Mouse (Mus musculus): Measurements from ENCODE around the gene Rpl34. TPM values are rescaled to one million over a fixed set of nuclear protein-coding genes. Genes with fewer than 3 reads are reported as not detected.

Rpl34 gene
- total and polyA plus RNA-seq, 3 experiments: 105 to 454 (median 272) TPM

- Histone ChIP-seq H3K4me3 (ENCODE audit: low read depth, low read length) (no peak overlapping the region), H3K4me1 (ENCODE audit: insufficient read depth, low read depth, low read length) (no peaks in the 10 kb centered on the region), H3K27me3 (ENCODE audit: insufficient read depth, low read length) (no peaks in the 10 kb centered on the region), H3K36me3 (replicated peaks) (no peaks in the 10 kb centered on the region), H3K9me3 (replicated peaks) (no peaks in the 10 kb centered on the region; the same call in 1 of the 2 replicates)
- ATAC-seq (ENCODE audit: extremely low read depth, insufficient number of reproducible peaks, low FRiP score, poor library complexity, severe bottlenecking) (no peak), DNase-seq (ENCODE audit: low spot score) (no peak)
- TF ChIP-seq POLR2AphosphoS5 (IDR thresholded peaks at IDR 0.05; ENCODE audit: insufficient replicate concordance, low read depth, low read length) (no peak), CTCF (IDR thresholded peaks at IDR 0.05; ENCODE audit: low read depth, low read length) (no peak)
These were observed 48.0 kb downstream of the Rpl34 start for GRCm38 (mm10) chr3:130682183-130682582.

GRCm38 (mm10) chr3:130681226-130681625 is 49.0 kb downstream of the Rpl34 start:
- TF ChIP-seq CTCF (IDR thresholded peaks at IDR 0.05; ENCODE audit: low read depth, low read length): no peak
- TF ChIP-seq GATA2 (IDR thresholded peaks at IDR 0.05; ENCODE audit: borderline replicate concordance, low read depth, low read length): no peak
- no peak for TF ChIP-seq GATA1 (IDR thresholded peaks at IDR 0.05; ENCODE audit: borderline replicate concordance, low read length)
- TF ChIP-seq TAL1 (conservative IDR thresholded peaks at IDR 0.05; ENCODE audit: low read depth, low read length): no peak
- TF ChIP-seq POLR2AphosphoS5 (IDR thresholded peaks at IDR 0.05; ENCODE audit: insufficient replicate concordance, low read depth, low read length): no peak
- H3K4me1 ChIP-seq (ENCODE audit: insufficient read depth, low read depth, low read length): no peaks in the 10 kb centered on the region
- DNase-seq (ENCODE audit: low spot score) (no peak), ATAC-seq (ENCODE audit: extremely low read depth, insufficient number of reproducible peaks, low FRiP score, poor library complexity, severe bottlenecking) (no peak)
- no peaks in the 10 kb centered on the region for H3K36me3 ChIP-seq (replicated peaks)
- H3K4me3 ChIP-seq (ENCODE audit: low read depth, low read length): no peak overlapping the region
- H3K27me3 ChIP-seq (ENCODE audit: insufficient read depth, low read length): no peaks in the 10 kb centered on the region
- no peaks in the 10 kb centered on the region; the same call in 1 of the 2 replicates for H3K9me3 ChIP-seq (replicated peaks)

DNA sequence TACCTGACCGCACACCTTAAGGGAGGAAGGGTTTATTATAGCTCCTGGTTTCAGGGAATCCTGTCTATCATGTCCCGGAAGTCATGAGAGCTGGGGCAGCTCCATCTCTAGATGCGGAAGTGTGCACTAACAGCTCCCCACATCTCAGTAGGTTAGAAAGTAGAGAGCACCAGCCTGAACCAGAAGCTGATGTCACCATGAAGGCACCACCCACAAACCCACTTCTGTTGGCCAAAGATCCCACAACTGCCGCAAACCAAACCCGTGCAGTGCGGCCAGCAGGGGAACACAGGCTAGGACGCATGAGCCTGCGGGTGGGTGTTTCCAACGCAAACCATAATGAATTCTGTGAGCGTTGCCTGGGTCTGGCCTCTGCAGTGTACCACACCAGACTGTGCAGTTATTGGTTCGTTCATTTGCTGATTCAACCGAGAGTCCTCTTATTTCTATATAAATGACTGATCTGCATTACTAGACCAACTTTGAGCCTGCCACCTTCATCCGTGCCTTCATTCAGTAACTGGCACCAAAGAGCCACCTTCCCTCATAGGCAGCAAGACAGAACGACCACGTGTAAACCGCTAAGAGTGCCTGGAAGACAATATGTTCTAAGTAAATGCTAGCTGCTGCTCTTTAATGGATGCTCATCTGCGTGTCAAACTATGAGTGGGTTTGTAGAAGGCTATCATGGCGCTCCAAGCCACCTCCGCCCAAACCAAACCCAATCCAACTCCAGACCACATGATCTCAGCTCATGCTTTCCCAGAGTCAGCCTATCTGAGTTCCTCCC is 52.3 kb downstream of the Rpl34 start:
- ATAC-seq (ENCODE audit: extremely low read depth, insufficient number of reproducible peaks, low FRiP score, poor library complexity, severe bottlenecking) (no peak), DNase-seq (ENCODE audit: low spot score) (no peak)
- no peaks in the 10 kb centered on the region for H3K36me3 ChIP-seq (replicated peaks)
- no peak overlapping the region for H3K4me3 ChIP-seq (ENCODE audit: low read depth, low read length)
- H3K4me1 ChIP-seq (ENCODE audit: insufficient read depth, low read depth, low read length): no peaks in the 10 kb centered on the region
- no peaks in the 10 kb centered on the region; the same call in 1 of the 2 replicates for H3K9me3 ChIP-seq (replicated peaks)
- no peaks in the 10 kb centered on the region; the same call in 1 of the 2 replicates for H3K27me3 ChIP-seq (ENCODE audit: insufficient read depth, low read length)
- TF ChIP-seq POLR2AphosphoS5 (IDR thresholded peaks at IDR 0.05; ENCODE audit: insufficient replicate concordance, low read depth, low read length) (no peak), CTCF (IDR thresholded peaks at IDR 0.05; ENCODE audit: low read depth, low read length) (no peak), TAL1 (conservative IDR thresholded peaks at IDR 0.05; ENCODE audit: low read depth, low read length) (no peak), GATA2 (IDR thresholded peaks at IDR 0.05; ENCODE audit: borderline replicate concordance, low read depth, low read length) (no peak), GATA1 (IDR thresholded peaks at IDR 0.05; ENCODE audit: borderline replicate concordance, low read length) (no peak)

Other genes starting within 250 kb of the Rpl34 start
- gene Etnppl, start 113.0 kb downstream of the Rpl34 start, total RNA-seq (2014; fragmentation: Nextera tagmentation): not detected in 2 replicates
- 0.17 and 0.22 TPM in 2 replicates for gene Etnppl, start 113.0 kb downstream of the Rpl34 start, total RNA-seq (2017)
- not detected in 2 replicates for gene Etnppl, start 113.0 kb downstream of the Rpl34 start, polyA plus RNA-seq (2012)
- 141 and 182 TPM in 2 replicates for gene Ostc, start 21.0 kb downstream of the Rpl34 start, total RNA-seq (2014; fragmentation: Nextera tagmentation)
- gene Ostc, start 21.0 kb downstream of the Rpl34 start, total RNA-seq (2017): 238 and 252 TPM in 2 replicates
- 24.6 and 32.9 TPM in 2 replicates for gene Ostc, start 21.0 kb downstream of the Rpl34 start, polyA plus RNA-seq (2012)

Data from G1E (cell line).